Mouse (Mus musculus) MEL (cell line): Measurements from ENCODE around the gene Gstm7.

Source experiments
- CTCF ChIP-seq, 3 experiments: IDR thresholded peaks in 2 of 3; conservative IDR thresholded peaks in 1 of 3; 2 replicates each; pipeline ENCODE4 v1.5.1; 2011 to 2012; ENCODE audit warnings: low read length in 3 of 3, low read depth in 2 of 3, mild to moderate bottlenecking in 2 of 3, improper control_type of control experiment in 1 of 3, inconsistent platforms in 1 of 3, mixed read lengths in 1 of 3, moderate library complexity in 1 of 3; ENCODE audit not compliant: control insufficient read depth in 1 of 3, insufficient read depth in 1 of 3, poor library complexity in 1 of 3, severe bottlenecking in 1 of 3
- EP300 ChIP-seq, 2 experiments: IDR thresholded peaks; 2 replicates each; pipeline ENCODE4 v1.6.1; 2011; ENCODE audit warnings: improper control_type of control experiment in 2 of 2, low read length in 2 of 2, low read depth in 1 of 2, mild to moderate bottlenecking in 1 of 2
- GATA1 ChIP-seq: IDR thresholded peaks from 2 replicates; pipeline ENCODE4 v1.6.1; 2011; ENCODE audit warnings: low read depth, low read length, improper control_type of control experiment
- MAFK ChIP-seq: IDR thresholded peaks from 2 replicates; pipeline ENCODE4 v1.6.1; 2011; ENCODE audit warnings: low read depth, mild to moderate bottlenecking, low read length, improper control_type of control experiment, borderline replicate concordance
- MAX ChIP-seq: IDR thresholded peaks from 2 replicates; pipeline ENCODE4 v1.6.1; 2011; ENCODE audit warnings: low read length, improper control_type of control experiment
- TBP ChIP-seq: IDR thresholded peaks from 2 replicates; pipeline ENCODE4 v1.8.0; 2011; ENCODE audit warnings: low read depth, low read length, improper control_type of control experiment
- UBTF ChIP-seq: IDR thresholded peaks from 2 replicates; pipeline ENCODE4 v1.6.1; 2012; ENCODE audit warnings: low read depth, mild to moderate bottlenecking, inconsistent platforms, low read length, improper control_type of control experiment, moderate library complexity, borderline replicate concordance; ENCODE audit not compliant: insufficient read depth
- ZMIZ1 ChIP-seq: IDR thresholded peaks from 2 replicates; pipeline ENCODE4 v1.6.1; 2012; ENCODE audit warnings: low read depth, mild to moderate bottlenecking, inconsistent platforms, low read length, improper control_type of control experiment, moderate library complexity

DNA sequence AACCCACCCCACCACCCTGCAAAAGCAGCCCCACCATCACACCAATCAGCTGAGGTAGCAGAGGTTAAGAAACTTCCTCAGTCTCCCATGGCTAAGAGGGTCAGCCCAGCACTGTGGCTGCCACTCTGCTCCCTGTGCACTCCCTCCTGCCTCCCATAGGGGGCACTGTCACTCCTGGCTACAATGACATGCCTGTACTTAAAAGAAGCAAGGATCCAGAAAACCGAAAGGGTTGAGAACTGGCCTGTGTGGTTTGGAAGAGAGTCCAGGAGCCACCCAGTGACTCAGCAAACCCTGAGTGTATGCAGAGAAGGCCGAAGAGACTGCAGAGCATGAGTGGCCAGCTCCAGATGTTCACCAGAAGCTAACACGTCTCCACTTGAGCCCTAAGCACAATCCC lies 7.8 kb upstream of the Gstm7 start:
- TF ChIP-seq GATA1 (no peak), CTCF (IDR thresholded peaks at IDR 0.05 in 2 of 3, conservative IDR thresholded peaks at IDR 0.05 in 1 of 3; ENCODE audit: control insufficient read depth in 1 of 3, insufficient read depth in 1 of 3, low read depth in 2 of 3, low read length in 3 of 3, poor library complexity in 1 of 3, severe bottlenecking in 1 of 3) (peak; percentile 87 to 97 (median 89)), EP300 (IDR thresholded peaks at IDR 0.05; ENCODE audit: low read depth in 1 of 2, low read length in 2 of 2) (no peak), MAX (no peak), TBP (no peak), MAFK (no peak), UBTF (no peak), ZMIZ1 (no peak)
